Mouse (Mus musculus) MEL (cell line): ENCODE measurements around the gene Ssh1. TPM values are rescaled to one million over a fixed set of nuclear protein-coding genes. Genes with fewer than 3 reads are reported as not detected.

Experiments
- DNase-seq: peaks from one replicate; pipeline ENCODE4 v3.0.0; 2011; ENCODE audit warnings: low read depth, low spot score
- H3K27ac ChIP-seq: 2 replicates; pipeline ENCODE4 v1.5.1; 2012; ENCODE audit warnings: low read depth, mild to moderate bottlenecking, control low read depth, low read length, moderate library complexity; ENCODE audit not compliant: control insufficient read depth
- H3K27me3 ChIP-seq, 2 experiments: fragments of 150-350 bp in 1 of 2; sonication (generic) in 1 of 2; 2 replicates each; pipeline ENCODE4 v1.6.1; 2012; ENCODE audit warnings: low read length in 2 of 2, mild to moderate bottlenecking in 2 of 2, improper control_type of control experiment in 1 of 2, moderate library complexity in 1 of 2; ENCODE audit not compliant: insufficient read depth in 2 of 2, control insufficient read depth in 1 of 2
- H3K36me3 ChIP-seq, 2 experiments: 2 replicates each; pipeline ENCODE4 v1.6.1; 2012 to 2014; ENCODE audit warnings: low read length in 2 of 2, improper control_type of control experiment in 1 of 2, inconsistent platforms in 1 of 2, mild to moderate bottlenecking in 1 of 2; ENCODE audit not compliant: insufficient read depth in 2 of 2, control insufficient read depth in 1 of 2
- H3K4me1 ChIP-seq, 2 experiments: fragments of 150-350 bp in 1 of 2; sonication (generic) in 1 of 2; 2 replicates each; pipeline ENCODE4 v1.6.1; 2012; ENCODE audit warnings: low read length in 2 of 2, improper control_type of control experiment in 1 of 2, mild to moderate bottlenecking in 1 of 2; ENCODE audit not compliant: insufficient read depth in 2 of 2, control insufficient read depth in 1 of 2
- H3K4me3 ChIP-seq, 2 experiments: fragments of 150-350 bp in 1 of 2; sonication (generic) in 1 of 2; 2 replicates each; pipeline ENCODE4 v1.5.1; 2012; ENCODE audit warnings: low read depth in 2 of 2, low read length in 2 of 2, mild to moderate bottlenecking in 2 of 2, moderate library complexity in 2 of 2, control low read depth in 1 of 2, improper control_type of control experiment in 1 of 2; ENCODE audit not compliant: control insufficient read depth in 1 of 2, insufficient read depth in 1 of 2
- H3K79me2 ChIP-seq: 2 replicates; pipeline ENCODE4 v1.6.1; 2012; ENCODE audit warnings: mild to moderate bottlenecking, low read length, moderate library complexity; ENCODE audit not compliant: control insufficient read depth, poor library complexity, insufficient read depth
- H3K9ac ChIP-seq: 2 replicates; pipeline ENCODE4 v1.6.1; 2012; ENCODE audit warnings: low read depth, mild to moderate bottlenecking, control low read depth, low read length, moderate library complexity; ENCODE audit not compliant: control insufficient read depth, poor library complexity, severe bottlenecking
- H3K9me3 ChIP-seq: fragments of 150-350 bp; sonication (generic); replicated peaks from 2 replicates; pipeline ENCODE4 v1.6.1; 2012; ENCODE audit warnings: mild to moderate bottlenecking, low read length, improper control_type of control experiment, moderate library complexity; ENCODE audit not compliant: insufficient read depth
- CHD2 ChIP-seq: IDR thresholded peaks from 2 replicates; pipeline ENCODE4 v1.6.1; 2011; ENCODE audit warnings: low read length, improper control_type of control experiment
- E2F4 ChIP-seq: IDR thresholded peaks from 2 replicates; pipeline ENCODE4 v1.6.1; 2011; ENCODE audit warnings: low read depth, low read length, improper control_type of control experiment, borderline replicate concordance
- ELF1 ChIP-seq: IDR thresholded peaks from 2 replicates; pipeline ENCODE4 v1.6.1; 2014; ENCODE audit warnings: low read depth, mild to moderate bottlenecking, inconsistent platforms, low read length, improper control_type of control experiment, moderate library complexity
- EP300 ChIP-seq, 2 experiments: IDR thresholded peaks; 2 replicates each; pipeline ENCODE4 v1.6.1; 2011; ENCODE audit warnings: improper control_type of control experiment in 2 of 2, low read length in 2 of 2, low read depth in 1 of 2, mild to moderate bottlenecking in 1 of 2
- ETS1 ChIP-seq: IDR thresholded peaks from 2 replicates; pipeline ENCODE4 v1.6.1; 2012; ENCODE audit warnings: low read depth, mild to moderate bottlenecking, inconsistent platforms, low read length, improper control_type of control experiment, moderate library complexity
- GABPA ChIP-seq: IDR thresholded peaks from 2 replicates; pipeline ENCODE4 v1.6.1; 2012; ENCODE audit warnings: low read depth, mild to moderate bottlenecking, inconsistent platforms, low read length, improper control_type of control experiment, moderate library complexity
- GATA1 ChIP-seq: IDR thresholded peaks from 2 replicates; pipeline ENCODE4 v1.6.1; 2011; ENCODE audit warnings: low read depth, low read length, improper control_type of control experiment
- JUND ChIP-seq: IDR thresholded peaks from 2 replicates; pipeline ENCODE4 v1.6.1; 2011; ENCODE audit warnings: low read depth, mild to moderate bottlenecking, improper control_type of control experiment, low read length
- KAT2A ChIP-seq: conservative IDR thresholded peaks from 2 replicates; pipeline ENCODE4 v1.6.1; 2012; ENCODE audit warnings: low read depth, low read length, improper control_type of control experiment, inconsistent platforms
- MAX ChIP-seq: IDR thresholded peaks from 2 replicates; pipeline ENCODE4 v1.6.1; 2011; ENCODE audit warnings: low read length, improper control_type of control experiment
- MYC ChIP-seq: IDR thresholded peaks from 2 replicates; pipeline ENCODE4 v1.6.1; 2011; ENCODE audit warnings: low read depth, mild to moderate bottlenecking, low read length, improper control_type of control experiment, moderate library complexity
- NRF1 ChIP-seq: IDR thresholded peaks from 2 replicates; pipeline ENCODE4 v1.6.1; 2014; ENCODE audit warnings: low read depth, mild to moderate bottlenecking, inconsistent platforms, low read length, improper control_type of control experiment, moderate library complexity; ENCODE audit not compliant: poor library complexity, insufficient read depth, severe bottlenecking
- POLR2A ChIP-seq, 2 experiments: IDR thresholded peaks; 2 replicates each; pipeline ENCODE4 v1.6.1; 2011 to 2012; ENCODE audit warnings: low read length in 2 of 2, mild to moderate bottlenecking in 2 of 2, control low read depth in 1 of 2, improper control_type of control experiment in 1 of 2, low read depth in 1 of 2, moderate library complexity in 1 of 2; ENCODE audit not compliant: control insufficient read depth in 1 of 2, insufficient read depth in 1 of 2, poor library complexity in 1 of 2
- POLR2AphosphoS2 ChIP-seq: IDR thresholded peaks from 2 replicates; pipeline ENCODE4 v1.6.1; 2011; ENCODE audit warnings: low read length, improper control_type of control experiment
- TBP ChIP-seq: IDR thresholded peaks from 2 replicates; pipeline ENCODE4 v1.8.0; 2011; ENCODE audit warnings: low read depth, low read length, improper control_type of control experiment
- TCF12 ChIP-seq: IDR thresholded peaks from 2 replicates; pipeline ENCODE4 v1.6.1; 2014; ENCODE audit warnings: low read depth, mild to moderate bottlenecking, inconsistent platforms, low read length, improper control_type of control experiment, moderate library complexity
- UBTF ChIP-seq: IDR thresholded peaks from 2 replicates; pipeline ENCODE4 v1.6.1; 2012; ENCODE audit warnings: low read depth, mild to moderate bottlenecking, inconsistent platforms, low read length, improper control_type of control experiment, moderate library complexity, borderline replicate concordance; ENCODE audit not compliant: insufficient read depth
- USF1 ChIP-seq: IDR thresholded peaks from 2 replicates; pipeline ENCODE4 v1.6.1; 2014; ENCODE audit warnings: low read depth, mild to moderate bottlenecking, inconsistent platforms, low read length, improper control_type of control experiment, moderate library complexity
- USF2 ChIP-seq, 2 experiments: IDR thresholded peaks; 2 replicates each; pipeline ENCODE4 v1.6.1; 2011 to 2012; ENCODE audit warnings: improper control_type of control experiment in 2 of 2, low read length in 2 of 2, borderline replicate concordance in 1 of 2, inconsistent platforms in 1 of 2, low read depth in 1 of 2, mild to moderate bottlenecking in 1 of 2; ENCODE audit not compliant: insufficient read depth in 1 of 2
- ZMIZ1 ChIP-seq: IDR thresholded peaks from 2 replicates; pipeline ENCODE4 v1.6.1; 2012; ENCODE audit warnings: low read depth, mild to moderate bottlenecking, inconsistent platforms, low read length, improper control_type of control experiment, moderate library complexity
- polyA plus RNA-seq, 2 experiments: library from polyadenylated mRNA; stranded (reverse) in 1 of 2; unstranded in 1 of 2; fragments of >175 nt in 1 of 2; fragments of >200 nt in 1 of 2; gene quantifications; 2 replicates each; pipeline versions ENCODE4 v1.2.1 to v1.2.4; 2012; ENCODE audit warnings: low replicate concordance in 2 of 2, low read depth in 1 of 2; ENCODE audit not compliant: insufficient read length in 2 of 2, insufficient read depth in 1 of 2, missing spikeins in 1 of 2
- total RNA-seq: library from RNA; depleted of rRNA; stranded (reverse); fragments of 300-350 nt; gene quantifications from 2 replicates; pipeline ENCODE4 v1.2.3, GENCODE M21; 2012

Gene Ssh1
- total and polyA plus RNA-seq, 3 experiments = 2.3 to 6.8 TPM; not detected in 1

- DNase-seq = no peak
- H3K36me3 ChIP-seq = no peaks in the 10 kb centered on the region
- peaks cover 0 to 3% of the 10 kb centered on the region in 2 experiments; a peak in 1 of 4 replicates for H3K4me1 ChIP-seq
- no peaks in the 10 kb centered on the region for H3K27me3 ChIP-seq
- no peak overlapping the region for H3K9ac ChIP-seq
- no peak overlapping the region for H3K27ac ChIP-seq
- TF ChIP-seq GATA1 (no peak), POLR2AphosphoS2 (no peak), E2F4 (no peak), ELF1 (no peak), MAX (no peak), UBTF (no peak), EP300 (IDR thresholded peaks at IDR 0.05; ENCODE audit: low read depth in 1 of 2, low read length in 2 of 2) (no peak), KAT2A (no peak), MYC (no peak), ZMIZ1 (no peak), USF1 (no peak)
- no peak overlapping the region for H3K4me3 ChIP-seq
- no peaks in the 10 kb centered on the region for H3K79me2 ChIP-seq
- no peaks in the 10 kb centered on the region for H3K9me3 ChIP-seq
Measured at GRCm38 (mm10) chr5:113921310-113922166, 72.2 kb downstream of the Ssh1 start.

GRCm38 (mm10) chr5:113919060-113919459 lies 74.6 kb downstream of the Ssh1 start:
- DNase-seq = no peak
- H3K27me3 ChIP-seq = no peaks in the 10 kb centered on the region
- no peaks in the 10 kb centered on the region for H3K4me1 ChIP-seq
- no peaks in the 10 kb centered on the region for H3K79me2 ChIP-seq
- H3K36me3 ChIP-seq = no peaks in the 10 kb centered on the region
- no peak overlapping the region for H3K4me3 ChIP-seq
- no peaks in the 10 kb centered on the region for H3K9me3 ChIP-seq
- TF ChIP-seq JUND = no peak
- TF ChIP-seq EP300 (IDR thresholded peaks at IDR 0.05; ENCODE audit: low read depth in 1 of 2, low read length in 2 of 2) = no peak
- TF ChIP-seq TBP = no peak
- no peak for TF ChIP-seq UBTF
- no peak for TF ChIP-seq MYC
- no peak for TF ChIP-seq USF2 (IDR thresholded peaks at IDR 0.05; ENCODE audit: borderline replicate concordance in 1 of 2, insufficient read depth in 1 of 2, low read depth in 1 of 2, low read length in 2 of 2)
- no peak for TF ChIP-seq GATA1
- no peak for TF ChIP-seq ELF1
- TF ChIP-seq NRF1 = no peak
- TF ChIP-seq GABPA = no peak
- no peak for TF ChIP-seq E2F4
- no peak for TF ChIP-seq TCF12
- TF ChIP-seq CHD2 = no peak
- TF ChIP-seq ETS1 = no peak
- no peak for TF ChIP-seq POLR2A (IDR thresholded peaks at IDR 0.05; ENCODE audit: control insufficient read depth in 1 of 2, insufficient read depth in 1 of 2, low read depth in 1 of 2, low read length in 2 of 2, poor library complexity in 1 of 2)
- no peak overlapping the region for H3K27ac ChIP-seq
- no peak overlapping the region for H3K9ac ChIP-seq
